Comparison of ENCODE assay signal across 4 mouse cellular contexts in the genomic region with DNA sequence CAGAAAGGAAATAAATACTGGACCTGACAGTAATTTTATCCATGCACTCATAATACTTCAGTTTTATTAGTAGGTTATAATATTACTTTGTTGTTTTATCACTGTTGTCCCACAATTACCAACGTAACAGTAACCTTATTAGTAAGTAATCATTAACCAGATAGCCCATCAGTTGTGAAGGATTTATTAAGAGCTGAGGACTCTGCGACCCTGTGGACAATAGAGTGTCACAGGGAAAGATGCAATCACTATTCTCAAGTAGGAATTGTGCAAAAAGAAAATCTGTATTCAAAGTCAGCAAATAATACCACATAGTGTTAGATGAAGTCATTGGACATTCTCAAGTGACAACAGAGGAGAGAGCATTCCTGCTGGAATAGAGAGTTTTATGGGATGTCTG.
"Had no signal": no experiment of that assay in that cellular context is flagged by ENCODE, and none has a peak within 500 bp of the region (broad histone marks: within the 10 kb centered on the region; RNA-seq: fewer than 3 reads in every experiment).

No protein-coding gene starts in this region.

- H3K27ac ChIP-seq: neural tube, embryonic 13.5 days; neural tube, embryonic 15.5 days; stomach, embryonic 15.5 days; stomach, postnatal 0 days had no signal

- H3K36me3 ChIP-seq: neural tube, embryonic 13.5 days; neural tube, embryonic 15.5 days; stomach, embryonic 15.5 days had no signal

- H3K4me1 ChIP-seq: neural tube, embryonic 13.5 days; neural tube, embryonic 15.5 days; stomach, embryonic 15.5 days had no signal

- H3K4me3 ChIP-seq: neural tube, embryonic 13.5 days; neural tube, embryonic 15.5 days; stomach, embryonic 15.5 days had no signal

- H3K9ac ChIP-seq: neural tube, embryonic 13.5 days; neural tube, embryonic 15.5 days; stomach, embryonic 15.5 days had no signal

- H3K4me2 ChIP-seq: neural tube, embryonic 13.5 days; neural tube, embryonic 15.5 days; stomach, embryonic 15.5 days had no signal

- H3K9me3 ChIP-seq: neural tube, embryonic 13.5 days; neural tube, embryonic 15.5 days; stomach, embryonic 15.5 days had no signal

- H3K27me3 ChIP-seq: neural tube, embryonic 13.5 days; neural tube, embryonic 15.5 days; stomach, embryonic 15.5 days had no signal
